Mouse (Mus musculus) adrenal gland (tissue): ENCODE results near the gene Ifi47.
"Not testable (repeated sequence)": the region's sequence is repeated elsewhere in the genome, so short reads cannot be mapped to it uniquely, and the experiment has no call there.

Source experiments
- intact Hi-C: fragments of 180-260 bp; cut with DNase I; formaldehyde crosslinking; loops from one replicate; pipeline ENCODE4 v1.15.1; 2025
- long read RNA-seq, 2 experiments: library from polyadenylated mRNA; unstranded; transcript quantifications; one replicate each; pipeline ENCODE4 v2.0.0; 2020; ENCODE audit warnings: borderline replicate concordance in 1 of 2; ENCODE audit not compliant: insufficient replicate concordance in 1 of 2

Ifi47 gene
- long read RNA-seq, experiment 1, transcript Ifi47-201 (2 exons, 1,690 nt), result major isoform, 14 of 16 reads
- long read RNA-seq, experiment 1, partial matches to known transcripts, result 1 of 16 reads
- long read RNA-seq, experiment 1, other reads (novel, unspliced or antisense), result 1 of 16 reads
- long read RNA-seq, experiment 2, transcript Ifi47-201 (2 exons, 1,690 nt), result major isoform, 12 of 12 reads
- long read RNA-seq, experiment 2, partial matches to known transcripts, result 0 of 12 reads
- long read RNA-seq, experiment 2, other reads (novel, unspliced or antisense), result 0 of 12 reads

- intact Hi-C loops, result loop anchor here (10.0 kb wide), 1 partner anchor 171 kb away; the partner anchor contains the start of gene Gm5431
Measured at GRCm38 (mm10) chr11:49076001-49076757, at the start of gene Ifi47. Gene Ifi47 (plus strand): TSS chr11:49076587.

- intact Hi-C loops, result not testable (repeated sequence)
Measured at GRCm38 (mm10) chr11:49050064-49050463, 26.3 kb upstream of the Ifi47 start.

- intact Hi-C loops, result not testable (repeated sequence)
Measured at GRCm38 (mm10) chr11:49051093-49051891, 25.1 kb upstream of the Ifi47 start, which contains the start of gene 9930111J21Rik2. Gene 9930111J21Rik2 (minus strand): TSS chr11:49051242.

- intact Hi-C loops, result not testable (repeated sequence)
Measured at GRCm38 (mm10) chr11:49051894-49052293, 24.5 kb upstream of the Ifi47 start.

GRCm38 (mm10) chr11:49060061-49060460 lies 16.3 kb upstream of the Ifi47 start:
- intact Hi-C loops, result not testable (repeated sequence)

- intact Hi-C loops, result not testable (repeated sequence)
Measured at GRCm38 (mm10) chr11:49061865-49062264, 14.5 kb upstream of the Ifi47 start.

- intact Hi-C loops, result not testable (repeated sequence)
Measured at GRCm38 (mm10) chr11:49063713-49064469, 12.5 kb upstream of the Ifi47 start, which contains the start of gene Tgtp2. Gene Tgtp2 (minus strand): TSS chr11:49064206.

- intact Hi-C loops, result loop anchor here (5.0 kb wide), 1 partner anchor 71 kb away; no protein-coding TSS in a partner anchor
Measured at GRCm38 (mm10) chr11:49068358-49068757, 8.0 kb upstream of the Ifi47 start.

- intact Hi-C loops, result loop anchor here (10.0 kb wide), 1 partner anchor 172 kb away; the partner anchor contains the start of gene Gm5431
Measured at GRCm38 (mm10) chr11:49077012-49077411, 625 bp downstream of the Ifi47 start.

- intact Hi-C loops, result loop anchor here (1.0 to 10.0 kb wide), 2 partner anchors 156 to 174 kb away; partner anchors contain the start of gene Gm5431
Measured at GRCm38 (mm10) chr11:49078719-49079118, 2.3 kb downstream of the Ifi47 start.

GRCm38 (mm10) chr11:49080636-49081035 lies 4.2 kb downstream of the Ifi47 start:
- intact Hi-C loops, result loop anchor here (5.0 kb wide), 1 partner anchor 83 kb away; no protein-coding TSS in a partner anchor

GRCm38 (mm10) chr11:49081356-49081755 lies 5.0 kb downstream of the Ifi47 start:
- intact Hi-C loops, result loop anchor here (5.0 kb wide), 1 partner anchor 84 kb away; no protein-coding TSS in a partner anchor

GRCm38 (mm10) chr11:49081886-49082285 lies 5.5 kb downstream of the Ifi47 start:
- intact Hi-C loops, result loop anchor here (5.0 kb wide), 1 partner anchor 85 kb away; no protein-coding TSS in a partner anchor

- intact Hi-C loops, result loop anchor here (5.0 kb wide), 1 partner anchor 86 kb away; no protein-coding TSS in a partner anchor
Measured at GRCm38 (mm10) chr11:49083146-49083545, 6.8 kb downstream of the Ifi47 start.

GRCm38 (mm10) chr11:49083808-49084207 lies 7.4 kb downstream of the Ifi47 start:
- intact Hi-C loops, result loop anchor here (5.0 kb wide), 1 partner anchor 87 kb away; no protein-coding TSS in a partner anchor

- intact Hi-C loops, result loop anchor here (5.0 kb wide), 1 partner anchor 87 kb away; no protein-coding TSS in a partner anchor
Measured at GRCm38 (mm10) chr11:49084385-49084784, 8.0 kb downstream of the Ifi47 start.

GRCm38 (mm10) chr11:49084875-49085274 lies 8.5 kb downstream of the Ifi47 start:
- intact Hi-C loops, result loop anchor here (5.0 kb wide), 1 partner anchor 88 kb away; no protein-coding TSS in a partner anchor

GRCm38 (mm10) chr11:49086858-49087361 lies 10.5 kb downstream of the Ifi47 start:
- intact Hi-C loops, result no loop called here

GRCm38 (mm10) chr11:49087830-49088616 lies 11.6 kb downstream of the Ifi47 start:
- intact Hi-C loops, result no loop called here
